Mouse (Mus musculus): ENCODE data around the gene Dnah6. TPM values are rescaled to one million over a fixed set of nuclear protein-coding genes. Genes with fewer than 3 reads are reported as not detected.

The Dnah6 gene
- polyA plus RNA-seq, 1 experiment from 2014 or later = 0.98 TPM

GRCm38 (mm10) chr6:73064551-73064950 is 156.9 kb downstream of the Dnah6 start:
- no peak overlapping the region for H3K4me3 ChIP-seq (replicated peaks; ENCODE audit: low read length)
- no peaks in the 10 kb centered on the region for H3K4me1 ChIP-seq (replicated peaks; ENCODE audit: control insufficient read depth, insufficient read depth, low read length)
- H3K36me3 ChIP-seq (replicated peaks; ENCODE audit: control insufficient read depth, insufficient read depth) = no peaks in the 10 kb centered on the region
- no peaks in the 10 kb centered on the region for H3K27me3 ChIP-seq (ENCODE audit: control insufficient read depth, insufficient read depth, low read length)
- H3K9me3 ChIP-seq (ENCODE audit: control insufficient read depth, low read length) = no peaks in the 10 kb centered on the region
- H3K4me2 ChIP-seq (replicated peaks) = no peak overlapping the region
- no peak overlapping the region for H3K9ac ChIP-seq
- ATAC-seq (ENCODE audit: low FRiP score) (no peak), DNase-seq (ENCODE audit: low spot score) (no peak)
- H3K27ac ChIP-seq = no peak overlapping the region
- 85% methylated on average over 3 of the region's 3 CpGs for WGBS

GRCm38 (mm10) chr6:73059596-73060121 is 161.8 kb downstream of the Dnah6 start:
- Histone ChIP-seq H3K36me3 (replicated peaks; ENCODE audit: control insufficient read depth, insufficient read depth) (no peaks in the 10 kb centered on the region), H3K9me3 (ENCODE audit: control insufficient read depth, low read length) (no peaks in the 10 kb centered on the region), H3K4me2 (replicated peaks) (no peak overlapping the region), H3K9ac (no peak overlapping the region), H3K27me3 (ENCODE audit: control insufficient read depth, insufficient read depth, low read length) (no peaks in the 10 kb centered on the region), H3K4me1 (replicated peaks; ENCODE audit: control insufficient read depth, insufficient read depth, low read length) (no peaks in the 10 kb centered on the region), H3K4me3 (replicated peaks; ENCODE audit: low read length) (no peak overlapping the region), H3K27ac (no peak overlapping the region)
- WGBS = 85% methylated on average over 7 of the region's 7 CpGs
- no peak for ATAC-seq (ENCODE audit: low FRiP score)
- DNase-seq (ENCODE audit: low spot score) = no peak

GRCm38 (mm10) chr6:73059162-73059561 is 162.3 kb downstream of the Dnah6 start:
- 88% methylated on average over 4 of the region's 4 CpGs for WGBS
- no peak for ATAC-seq (ENCODE audit: low FRiP score)
- no peaks in the 10 kb centered on the region for H3K36me3 ChIP-seq (replicated peaks; ENCODE audit: control insufficient read depth, insufficient read depth)
- H3K27me3 ChIP-seq (ENCODE audit: control insufficient read depth, insufficient read depth, low read length) = no peaks in the 10 kb centered on the region
- H3K4me2 ChIP-seq (replicated peaks) = no peak overlapping the region
- H3K4me1 ChIP-seq (replicated peaks; ENCODE audit: control insufficient read depth, insufficient read depth, low read length) = no peaks in the 10 kb centered on the region
- H3K27ac ChIP-seq = no peak overlapping the region
- DNase-seq (ENCODE audit: low spot score) = no peak
- H3K4me3 ChIP-seq (replicated peaks; ENCODE audit: low read length) = no peak overlapping the region
- no peaks in the 10 kb centered on the region for H3K9me3 ChIP-seq (ENCODE audit: control insufficient read depth, low read length)
- H3K9ac ChIP-seq = no peak overlapping the region

- no peak for ATAC-seq (ENCODE audit: low FRiP score)
- Histone ChIP-seq H3K4me1 (replicated peaks; ENCODE audit: control insufficient read depth, insufficient read depth, low read length) (no peaks in the 10 kb centered on the region), H3K4me2 (replicated peaks) (no peak overlapping the region), H3K4me3 (replicated peaks; ENCODE audit: low read length) (no peak overlapping the region), H3K27me3 (ENCODE audit: control insufficient read depth, insufficient read depth, low read length) (no peaks in the 10 kb centered on the region), H3K27ac (no peak overlapping the region), H3K9me3 (ENCODE audit: control insufficient read depth, low read length) (no peaks in the 10 kb centered on the region), H3K9ac (no peak overlapping the region), H3K36me3 (replicated peaks; ENCODE audit: control insufficient read depth, insufficient read depth) (no peaks in the 10 kb centered on the region)
- WGBS = 94% methylated on average over 6 of the region's 6 CpGs
- DNase-seq (ENCODE audit: low spot score) = no peak
Observed at GRCm38 (mm10) chr6:73055347-73055746, 166.1 kb downstream of the Dnah6 start.

- H3K4me1 ChIP-seq (replicated peaks; ENCODE audit: control insufficient read depth, insufficient read depth, low read length) = no peaks in the 10 kb centered on the region
- H3K9ac ChIP-seq = no peak overlapping the region
- no peak overlapping the region for H3K4me3 ChIP-seq (replicated peaks; ENCODE audit: low read length)
- WGBS = 95% methylated on average over 6 of the region's 6 CpGs
- no peaks in the 10 kb centered on the region for H3K36me3 ChIP-seq (replicated peaks; ENCODE audit: control insufficient read depth, insufficient read depth)
- H3K9me3 ChIP-seq (ENCODE audit: control insufficient read depth, low read length) = no peaks in the 10 kb centered on the region
- no peaks in the 10 kb centered on the region for H3K27me3 ChIP-seq (ENCODE audit: control insufficient read depth, insufficient read depth, low read length)
- DNase-seq (ENCODE audit: low spot score) (no peak), ATAC-seq (ENCODE audit: low FRiP score) (no peak)
- no peak overlapping the region for H3K4me2 ChIP-seq (replicated peaks)
- no peak overlapping the region for H3K27ac ChIP-seq
Observed at GRCm38 (mm10) chr6:73054807-73055206, 166.6 kb downstream of the Dnah6 start.

- H3K4me3 ChIP-seq (replicated peaks; ENCODE audit: low read length) = no peak overlapping the region
Observed at GRCm38 (mm10) chr6:73053526-73053925, 167.9 kb downstream of the Dnah6 start.

GRCm38 (mm10) chr6:73047259-73047658 is 174.2 kb downstream of the Dnah6 start:
- H3K27me3 ChIP-seq (ENCODE audit: control insufficient read depth, insufficient read depth, low read length) = no peaks in the 10 kb centered on the region
- 74% methylated on average over 7 of the region's 7 CpGs for WGBS
- ATAC-seq (ENCODE audit: low FRiP score) = no peak
- H3K27ac ChIP-seq = no peak overlapping the region
- H3K4me2 ChIP-seq (replicated peaks) = no peak overlapping the region
- no peaks in the 10 kb centered on the region for H3K36me3 ChIP-seq (replicated peaks; ENCODE audit: control insufficient read depth, insufficient read depth)
- no peaks in the 10 kb centered on the region for H3K4me1 ChIP-seq (replicated peaks; ENCODE audit: control insufficient read depth, insufficient read depth, low read length)
- no peak for DNase-seq (ENCODE audit: low spot score)
- H3K9ac ChIP-seq = no peak overlapping the region
- H3K4me3 ChIP-seq (replicated peaks; ENCODE audit: low read length) = no peak overlapping the region
- no peaks in the 10 kb centered on the region for H3K9me3 ChIP-seq (ENCODE audit: control insufficient read depth, low read length)

More at GRCm38 (mm10) chr6:73053526-73053925, 167.9 kb downstream of the Dnah6 start:
- H3K36me3 ChIP-seq (replicated peaks; ENCODE audit: control insufficient read depth, insufficient read depth) = no peaks in the 10 kb centered on the region
- H3K4me1 ChIP-seq (replicated peaks; ENCODE audit: control insufficient read depth, insufficient read depth, low read length) = no peaks in the 10 kb centered on the region
- H3K9ac ChIP-seq = no peak overlapping the region
- no peak for ATAC-seq (ENCODE audit: low FRiP score)
- no peak overlapping the region for H3K4me2 ChIP-seq (replicated peaks)
- no peaks in the 10 kb centered on the region for H3K27me3 ChIP-seq (ENCODE audit: control insufficient read depth, insufficient read depth, low read length)
- 94% methylated on average over 9 of the region's 9 CpGs for WGBS
- no peaks in the 10 kb centered on the region for H3K9me3 ChIP-seq (ENCODE audit: control insufficient read depth, low read length)
- DNase-seq (ENCODE audit: low spot score) = no peak
- H3K27ac ChIP-seq = no peak overlapping the region

- ATAC-seq (ENCODE audit: low FRiP score) = no peak
- Histone ChIP-seq H3K36me3 (replicated peaks; ENCODE audit: control insufficient read depth, insufficient read depth) (no peaks in the 10 kb centered on the region), H3K4me1 (replicated peaks; ENCODE audit: control insufficient read depth, insufficient read depth, low read length) (no peaks in the 10 kb centered on the region), H3K4me2 (replicated peaks) (no peak overlapping the region), H3K9ac (no peak overlapping the region), H3K27me3 (ENCODE audit: control insufficient read depth, insufficient read depth, low read length) (no peaks in the 10 kb centered on the region), H3K9me3 (ENCODE audit: control insufficient read depth, low read length) (no peaks in the 10 kb centered on the region), H3K4me3 (replicated peaks; ENCODE audit: low read length) (no peak overlapping the region), H3K27ac (no peak overlapping the region)
- no peak for DNase-seq (ENCODE audit: low spot score)
- 80% methylated on average over 3 of the region's 3 CpGs for WGBS
Observed at GRCm38 (mm10) chr6:73045944-73046343, 175.5 kb downstream of the Dnah6 start.

- ATAC-seq (ENCODE audit: low FRiP score) (no peak), DNase-seq (ENCODE audit: low spot score) (no peak)
- no peaks in the 10 kb centered on the region for H3K27me3 ChIP-seq (ENCODE audit: control insufficient read depth, insufficient read depth, low read length)
- H3K4me2 ChIP-seq (replicated peaks) = no peak overlapping the region
- 75% methylated on average over 6 of the region's 6 CpGs for WGBS
- no peak overlapping the region for H3K27ac ChIP-seq
- no peaks in the 10 kb centered on the region for H3K36me3 ChIP-seq (replicated peaks; ENCODE audit: control insufficient read depth, insufficient read depth)
- no peak overlapping the region for H3K9ac ChIP-seq
- no peaks in the 10 kb centered on the region for H3K9me3 ChIP-seq (ENCODE audit: control insufficient read depth, low read length)
- H3K4me3 ChIP-seq (replicated peaks; ENCODE audit: low read length) = no peak overlapping the region
- no peaks in the 10 kb centered on the region for H3K4me1 ChIP-seq (replicated peaks; ENCODE audit: control insufficient read depth, insufficient read depth, low read length)
Observed at GRCm38 (mm10) chr6:73042278-73042677, 179.2 kb downstream of the Dnah6 start.

- no peaks in the 10 kb centered on the region for H3K4me1 ChIP-seq (replicated peaks; ENCODE audit: control insufficient read depth, insufficient read depth, low read length)
- H3K4me2 ChIP-seq (replicated peaks) = no peak overlapping the region
- no peak overlapping the region for H3K4me3 ChIP-seq (replicated peaks; ENCODE audit: low read length)
- H3K27ac ChIP-seq = no peak overlapping the region
- H3K36me3 ChIP-seq (replicated peaks; ENCODE audit: control insufficient read depth, insufficient read depth) = no peaks in the 10 kb centered on the region
- no peaks in the 10 kb centered on the region for H3K27me3 ChIP-seq (ENCODE audit: control insufficient read depth, insufficient read depth, low read length)
- ATAC-seq (ENCODE audit: low FRiP score) (no peak), DNase-seq (ENCODE audit: low spot score) (no peak)
- no peak overlapping the region for H3K9ac ChIP-seq
- no peaks in the 10 kb centered on the region for H3K9me3 ChIP-seq (ENCODE audit: control insufficient read depth, low read length)
- 83% methylated on average over 2 of the region's 2 CpGs for WGBS
Observed at GRCm38 (mm10) chr6:73038291-73038690, 183.2 kb downstream of the Dnah6 start.
